Mouse (Mus musculus): ENCODE data around the gene Crim1.

Gene Crim1

GRCm38 (mm10) chr17:78417381-78418281 lies 217.6 kb downstream of the Crim1 start, which contains the start of gene Fez2:
Gene Fez2, minus strand, starts transcription at chr17:78418152.
- DNase-seq (ENCODE audit: low spot score in 2 of 2): peak; percentile 94 to 95

- no peak for DNase-seq (ENCODE audit: low spot score in 2 of 2)
Observed at GRCm38 (mm10) chr17:78419216-78419615, 219.2 kb downstream of the Crim1 start.

GRCm38 (mm10) chr17:78425026-78425425 lies 225.0 kb downstream of the Crim1 start:
- DNase-seq (ENCODE audit: low spot score in 2 of 2): no peak
